Mouse (Mus musculus): Measurements from ENCODE around the gene Plbd1. TPM values are rescaled to one million over a fixed set of nuclear protein-coding genes. Genes with fewer than 3 reads are reported as not detected.

Plbd1 gene
- total RNA-seq, 2 experiments from 2014 or later: 12.2 to 14.9 TPM

DNA sequence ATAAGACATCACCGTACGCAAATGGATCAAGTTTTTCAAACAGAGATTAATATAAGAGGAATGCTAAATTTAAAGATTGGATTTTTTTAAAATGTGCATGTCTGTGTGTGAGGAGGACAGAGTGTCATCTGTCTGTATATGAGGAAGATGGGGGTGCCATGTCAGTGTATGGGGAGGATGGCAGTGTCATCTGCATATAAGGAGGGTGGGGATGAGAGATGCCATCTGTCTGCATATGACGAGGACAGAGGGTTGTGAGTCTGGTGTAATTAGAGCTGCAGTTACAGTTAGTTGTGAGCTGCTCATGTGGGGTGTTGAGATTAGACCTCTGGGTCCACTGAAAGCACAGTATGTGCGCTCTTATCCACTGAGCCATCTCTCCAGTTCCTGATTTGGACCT, 71.0 kb downstream of the Plbd1 start:
- no peak for DNase-seq
- intact Hi-C loops (cut with DNase I; ENCODE audit: low total_unique reads): no loop called here

DNA sequence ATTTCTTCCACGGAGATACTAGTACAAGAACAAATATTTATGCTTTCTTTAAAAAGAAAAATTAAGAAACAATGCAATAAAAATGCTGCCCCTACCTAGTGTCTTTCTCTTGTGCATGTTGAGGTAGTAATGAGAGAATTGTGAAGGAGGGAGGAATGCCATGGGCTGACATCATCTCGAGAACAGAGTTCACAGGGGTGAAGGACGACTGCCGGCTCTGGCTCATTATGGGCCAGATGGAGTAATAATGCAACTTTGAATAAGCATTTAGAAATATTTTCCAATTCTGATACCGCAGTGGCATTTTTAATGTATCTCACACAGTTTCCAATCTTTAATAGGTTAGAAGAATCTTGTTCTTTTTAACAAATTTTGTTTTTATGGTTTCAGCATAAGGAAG, 95.7 kb downstream of the Plbd1 start:
- DNase-seq: no peak
- intact Hi-C loops (cut with DNase I; ENCODE audit: low total_unique reads): loop anchor here (10.0 kb wide), 1 partner anchor 101 kb away; no protein-coding TSS in a partner anchor

Other genes starting within 250 kb of the Plbd1 start
- not detected for gene E330021D16Rik, start 246.4 kb downstream of the Plbd1 start, total RNA-seq (2021)
- gene Atf7ip, start 155.8 kb downstream of the Plbd1 start, total RNA-seq (2021): 10 to 100 TPM; 32.8 to 51.9 TPM
- not detected for gene Gucy2c, start 119.8 kb upstream of the Plbd1 start, total RNA-seq (2021)
- 10 to 100 TPM; 10.8 to 11.4 TPM for gene Hist4h4, start 142.5 kb upstream of the Plbd1 start, total RNA-seq (2021)
- gene H2afj, start 146.3 kb upstream of the Plbd1 start, total RNA-seq (2021): 10 to 100 TPM; 12.7 to 18.5 TPM
- gene BC049715, start 165.7 kb upstream of the Plbd1 start, total RNA-seq (2021): under 1 TPM; 0.10 to 0.35 TPM
- 10 to 100 TPM; 49.2 to 53.1 TPM for gene Wbp11, start 166.3 kb upstream of the Plbd1 start, total RNA-seq (2021)
- gene Smco3, start 173.5 kb upstream of the Plbd1 start, total RNA-seq (2021): 1 to 10 TPM in 1 of 2 experiments, under 1 TPM in 1; 0.62 to 1.6 TPM
- under 1 TPM; 0.38 to 0.84 TPM for gene Art4, start 195.8 kb upstream of the Plbd1 start, total RNA-seq (2021)
- gene Mgp, start 213.9 kb upstream of the Plbd1 start, total RNA-seq (2021): 100 to 1,000 TPM; 166 to 195 TPM